Mouse (Mus musculus) neural tube, embryonic 14.5 days (tissue): Measurements from ENCODE around the gene Yipf3. TPM values are rescaled to one million over a fixed set of nuclear protein-coding genes. Genes with fewer than 3 reads are reported as not detected.

Experiments
- ATAC-seq: fragments of 200-750 bp; cut with Nextera tagmentation; 2 replicates; pipeline ENCODE4 v1.8.0; 2017; ENCODE audit warnings: low read depth, mild to moderate bottlenecking, moderate TSS enrichment, moderate library complexity
- H3K27ac ChIP-seq: fragments of 300-500 bp; sonication (generic); 2 replicates; pipeline ENCODE4 v1.5.1; 2014; ENCODE audit warnings: low read depth, mild to moderate bottlenecking, control low read depth, low read length, moderate library complexity, mixed read lengths
- H3K27me3 ChIP-seq: fragments of 300-500 bp; sonication (generic); 2 replicates; pipeline ENCODE4 v1.6.1; 2014; ENCODE audit warnings: low read length; ENCODE audit not compliant: control insufficient read depth, insufficient read depth
- H3K36me3 ChIP-seq: fragments of 300-500 bp; sonication (generic); 2 replicates; pipeline ENCODE4 v1.6.1; 2014; ENCODE audit warnings: low read length, mixed read lengths; ENCODE audit not compliant: control insufficient read depth, insufficient read depth
- H3K4me1 ChIP-seq: fragments of 300-500 bp; sonication (generic); 2 replicates; pipeline ENCODE4 v1.6.1; 2014; ENCODE audit warnings: low read length; ENCODE audit not compliant: control insufficient read depth, insufficient read depth
- H3K4me2 ChIP-seq: fragments of 300-500 bp; sonication (generic); 2 replicates; pipeline ENCODE4 v1.6.1; 2014; ENCODE audit warnings: mild to moderate bottlenecking, low read depth, low read length, control low read depth
- H3K4me3 ChIP-seq: fragments of 300-500 bp; sonication (generic); 2 replicates; pipeline ENCODE4 v1.5.1; 2014; ENCODE audit warnings: low read depth, low read length, control low read depth, mixed read lengths
- H3K9ac ChIP-seq: fragments of 300-500 bp; sonication (generic); replicated peaks from 2 replicates; pipeline ENCODE4 v1.6.1; 2014; ENCODE audit warnings: low read depth, mild to moderate bottlenecking, control low read depth, low read length, mixed read lengths
- H3K9me3 ChIP-seq: fragments of 300-500 bp; sonication (generic); 2 replicates; pipeline ENCODE4 v1.6.1; 2016; ENCODE audit warnings: low read length; ENCODE audit not compliant: control insufficient read depth
- WGBS: fragments of 180-500 bp; shearing (Covaris S2); extraction: QIAGEN DNeasy Blood & Tissue Kit; methylation state at CpG from one replicate; pipeline ENCODE4 v1.1.7; 2014; 5-methylcytosine and 5-hydroxymethylcytosine counted together
- polyA plus RNA-seq: library from polyadenylated mRNA; unstranded; fragments of >200 nt; fragmentation: Nextera tagmentation; extraction: Ambion mirVana; gene quantifications from 2 replicates; pipeline ENCODE4 v1.2.1, GENCODE M21; 2014

Yipf3 gene
- polyA plus RNA-seq, 1 experiment from 2014 or later = 91.5 TPM

DNA sequence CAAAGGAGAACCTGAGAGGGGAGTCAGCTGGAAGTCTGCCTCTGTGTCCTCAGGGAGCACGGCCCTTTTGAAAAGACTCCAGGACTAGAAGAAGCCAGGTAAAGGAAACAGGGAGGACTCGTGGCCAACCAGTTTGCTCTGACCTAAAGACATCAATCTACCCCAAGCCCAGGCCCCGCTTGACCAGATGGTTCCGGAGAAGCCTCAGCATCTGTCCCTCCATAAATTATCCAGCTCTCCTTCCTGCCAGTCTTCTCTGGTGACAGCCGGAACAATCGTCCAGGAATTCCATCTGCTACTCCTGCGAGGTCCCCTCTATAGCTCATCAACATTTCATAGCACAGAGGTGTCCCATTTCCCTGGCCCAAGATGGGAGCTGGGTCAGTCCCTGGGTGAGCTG lies 36.8 kb downstream of the Yipf3 start:
- 33% methylated on average over 7 of the region's 7 CpGs for WGBS

DNA sequence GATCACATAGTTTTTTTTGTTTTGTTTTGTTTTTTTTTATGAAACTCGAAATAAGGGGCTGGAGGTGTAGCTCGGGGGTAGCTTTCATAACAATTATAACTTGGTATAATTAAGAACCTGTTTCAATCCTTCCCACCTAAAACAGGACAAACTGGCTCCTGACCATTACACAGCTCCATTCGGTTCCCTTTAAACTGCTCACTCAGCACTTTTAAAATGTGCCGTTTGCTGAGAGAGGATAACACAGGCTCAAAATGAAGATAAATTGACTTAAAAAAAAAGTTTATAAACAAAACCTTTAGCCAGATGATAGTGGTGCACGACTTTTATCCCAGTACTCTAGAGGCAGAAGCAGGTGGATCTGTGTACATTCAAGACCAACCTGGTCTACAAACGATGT lies 37.5 kb downstream of the Yipf3 start:
- ATAC-seq = no peak
- Histone ChIP-seq H3K4me2 (no peak overlapping the region), H3K4me1 (peaks cover 4% of the 10 kb centered on the region; the same call in 1 of the 2 replicates), H3K4me3 (no peak overlapping the region), H3K36me3 (no peaks in the 10 kb centered on the region), H3K9ac (no peak overlapping the region), H3K9me3 (no peaks in the 10 kb centered on the region), H3K27ac (no peak overlapping the region), H3K27me3 (no peaks in the 10 kb centered on the region)
- 77% methylated on average over 6 of the region's 6 CpGs for WGBS

More for the DNA sequence above, 36.8 kb downstream of the Yipf3 start:
- Histone ChIP-seq H3K36me3 (no peaks in the 10 kb centered on the region), H3K9me3 (no peaks in the 10 kb centered on the region), H3K27me3 (no peaks in the 10 kb centered on the region), H3K27ac (no peak overlapping the region), H3K4me3 (no peak overlapping the region), H3K4me1 (peaks cover 4% of the 10 kb centered on the region; the same call in 1 of the 2 replicates), H3K9ac (no peak overlapping the region), H3K4me2 (no peak overlapping the region)
- ATAC-seq = no peak

DNA sequence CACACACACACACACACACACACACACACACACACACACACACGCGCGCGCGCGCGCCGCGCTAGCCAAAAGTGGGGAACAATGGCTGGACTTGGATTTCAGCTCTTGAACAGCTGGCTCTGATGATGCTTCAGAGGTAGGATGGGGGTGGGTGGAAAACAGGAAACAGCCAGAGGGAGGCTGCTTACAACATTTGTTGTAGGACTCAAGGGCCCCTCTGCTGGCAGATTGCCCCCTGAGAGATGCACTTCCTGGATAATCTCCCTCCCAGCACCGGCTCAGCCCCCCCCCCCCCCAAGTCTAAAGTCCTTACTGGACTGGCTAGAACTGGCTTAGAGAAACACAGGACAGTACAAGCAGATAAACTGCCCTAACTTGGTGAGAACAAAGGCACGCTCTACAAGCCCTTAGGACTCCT lies 39.8 kb downstream of the Yipf3 start:
- whole genome bisulfite sequencing = 78% methylated on average over 11 of the region's 11 CpGs
- H3K27ac ChIP-seq = no peak overlapping the region
- no peak overlapping the region for H3K9ac ChIP-seq
- H3K4me2 ChIP-seq = no peak overlapping the region
- no peak overlapping the region for H3K4me3 ChIP-seq
- ATAC-seq = no peak
- H3K9me3 ChIP-seq = no peaks in the 10 kb centered on the region
- H3K36me3 ChIP-seq = no peaks in the 10 kb centered on the region
- H3K27me3 ChIP-seq = no peaks in the 10 kb centered on the region
- no peaks in the 10 kb centered on the region for H3K4me1 ChIP-seq

DNA sequence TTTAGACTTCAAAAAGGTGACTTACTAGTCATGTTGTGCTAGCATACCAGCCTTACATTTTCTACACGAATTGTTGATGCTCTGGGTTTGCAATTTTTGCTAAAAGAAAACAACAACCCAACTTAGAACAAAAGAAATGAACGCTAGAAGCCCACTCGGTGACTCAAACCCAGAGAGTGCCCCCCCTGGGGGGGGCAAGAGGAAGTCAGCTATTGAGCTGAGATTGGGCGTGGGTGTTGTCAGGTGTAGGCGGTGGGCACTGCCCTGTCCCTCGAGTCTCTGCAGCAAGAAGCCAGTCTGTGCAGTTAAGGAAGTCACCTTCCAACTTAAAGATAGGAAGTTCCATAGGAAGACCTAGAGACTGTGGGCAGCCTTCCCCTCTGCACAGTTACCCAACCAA lies 48.7 kb downstream of the Yipf3 start:
- H3K36me3 ChIP-seq = no peaks in the 10 kb centered on the region
- peaks cover 13% of the 10 kb centered on the region for H3K27me3 ChIP-seq
- 40% methylated on average over 6 of the region's 6 CpGs for WGBS
- H3K27ac ChIP-seq = peak overlapping the region; percentile 71; the same call in 1 of the 2 replicates
- H3K4me3 ChIP-seq = peak overlapping the region; percentile 61; the same call in 1 of the 2 replicates
- peaks cover 10% of the 10 kb centered on the region; the same call in 1 of the 2 replicates for H3K4me1 ChIP-seq
- peak overlapping the region; percentile 86; the same call in 1 of the 2 replicates for H3K4me2 ChIP-seq
- H3K9me3 ChIP-seq = no peaks in the 10 kb centered on the region
- ATAC-seq = no peak
- H3K9ac ChIP-seq = peak overlapping the region; percentile 64; the same call in 1 of the 2 replicates

DNA sequence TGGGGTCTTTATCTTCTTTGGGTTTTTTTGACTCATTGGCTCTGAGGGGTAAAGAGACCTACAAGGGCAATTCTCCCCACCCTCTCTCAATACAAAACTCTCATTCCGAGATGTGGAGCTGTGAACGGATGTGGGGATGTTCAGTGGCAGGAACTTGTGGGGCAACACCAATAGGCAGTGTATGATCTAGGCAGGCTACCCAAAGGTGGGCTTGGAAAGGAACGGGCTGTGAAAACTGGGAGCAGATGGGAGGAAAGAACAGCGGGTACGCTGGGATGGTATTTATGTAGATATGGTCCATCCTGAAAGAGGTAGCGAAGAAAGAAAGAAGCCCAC lies 49.1 kb downstream of the Yipf3 start:
- ATAC-seq = peak; percentile 33
- no peaks in the 10 kb centered on the region for H3K36me3 ChIP-seq
- 10% methylated on average over 6 of the region's 6 CpGs for WGBS
- H3K4me1 ChIP-seq = peaks cover 10% of the 10 kb centered on the region; the same call in 1 of the 2 replicates
- H3K27me3 ChIP-seq = peaks cover 13% of the 10 kb centered on the region
- peak overlapping the region; percentile 64 for H3K9ac ChIP-seq
- H3K4me3 ChIP-seq = peak overlapping the region; percentile 61
- peak overlapping the region; percentile 86 for H3K4me2 ChIP-seq
- H3K9me3 ChIP-seq = no peaks in the 10 kb centered on the region
- peak overlapping the region; percentile 71; the same call in 1 of the 2 replicates for H3K27ac ChIP-seq

DNA sequence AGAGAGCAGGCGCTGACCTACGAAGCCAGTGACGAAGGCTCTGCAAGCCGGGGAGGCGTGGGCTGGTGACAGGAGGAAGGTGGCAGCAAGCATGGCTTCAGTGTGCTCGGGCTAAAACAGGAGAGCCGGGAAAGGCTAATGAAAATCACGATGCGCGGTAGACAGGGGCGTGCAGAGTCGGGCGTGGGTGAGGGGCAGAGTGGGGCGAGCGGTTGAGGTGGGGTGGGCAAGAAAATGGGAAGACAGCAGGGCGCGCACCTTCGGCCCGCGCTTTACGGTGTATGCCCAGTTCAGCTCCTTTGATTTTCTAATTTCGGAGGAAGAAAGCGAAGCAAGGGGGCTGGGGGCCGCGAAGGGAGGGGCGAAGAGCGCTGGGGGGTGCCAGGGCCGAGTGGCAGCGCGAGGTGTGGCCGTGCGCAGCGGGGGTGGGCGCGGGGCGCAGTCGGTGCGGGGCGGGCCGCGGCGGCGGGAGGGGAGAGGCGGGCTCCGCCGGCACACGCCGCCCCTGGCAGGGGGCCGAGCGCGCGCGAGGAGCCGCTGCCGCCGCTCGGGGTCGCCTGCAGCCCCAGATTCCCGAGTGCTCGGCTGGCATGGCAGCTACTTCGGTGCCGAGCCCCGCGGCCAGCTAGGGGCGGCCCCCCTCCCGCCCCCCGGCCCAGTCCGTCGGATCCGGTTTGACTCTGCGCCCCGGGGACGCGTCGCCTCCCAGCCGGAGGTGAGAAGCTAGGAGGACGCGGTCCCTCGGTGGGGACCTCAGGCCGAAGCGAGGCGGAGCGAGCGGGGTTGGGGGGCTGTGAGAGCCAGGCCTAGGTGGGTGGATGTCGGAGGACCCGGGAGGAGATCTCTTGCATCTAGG lies 49.7 kb downstream of the Yipf3 start, which contains the start of gene Dlk2:
Gene Dlk2 (plus strand): TSS at position 58 of the 856 bp plus-strand sequence.
- under 1% methylated on average over 67 of the region's 86 CpGs for WGBS
- Histone ChIP-seq H3K4me1 (peaks cover 10% of the 10 kb centered on the region; the same call in 1 of the 2 replicates), H3K9ac (peak within 1 kb of the TSS; percentile 64), H3K9me3 (no peaks in the 10 kb centered on the region), H3K27me3 (peaks cover 13% of the 10 kb centered on the region), H3K4me3 (peak within 1 kb of the TSS; percentile 61), H3K4me2 (peak within 1 kb of the TSS; percentile 86), H3K27ac (peak within 1 kb of the TSS; percentile 71), H3K36me3 (no peaks in the 10 kb centered on the region)
- ATAC-seq = peak; percentile 67

DNA sequence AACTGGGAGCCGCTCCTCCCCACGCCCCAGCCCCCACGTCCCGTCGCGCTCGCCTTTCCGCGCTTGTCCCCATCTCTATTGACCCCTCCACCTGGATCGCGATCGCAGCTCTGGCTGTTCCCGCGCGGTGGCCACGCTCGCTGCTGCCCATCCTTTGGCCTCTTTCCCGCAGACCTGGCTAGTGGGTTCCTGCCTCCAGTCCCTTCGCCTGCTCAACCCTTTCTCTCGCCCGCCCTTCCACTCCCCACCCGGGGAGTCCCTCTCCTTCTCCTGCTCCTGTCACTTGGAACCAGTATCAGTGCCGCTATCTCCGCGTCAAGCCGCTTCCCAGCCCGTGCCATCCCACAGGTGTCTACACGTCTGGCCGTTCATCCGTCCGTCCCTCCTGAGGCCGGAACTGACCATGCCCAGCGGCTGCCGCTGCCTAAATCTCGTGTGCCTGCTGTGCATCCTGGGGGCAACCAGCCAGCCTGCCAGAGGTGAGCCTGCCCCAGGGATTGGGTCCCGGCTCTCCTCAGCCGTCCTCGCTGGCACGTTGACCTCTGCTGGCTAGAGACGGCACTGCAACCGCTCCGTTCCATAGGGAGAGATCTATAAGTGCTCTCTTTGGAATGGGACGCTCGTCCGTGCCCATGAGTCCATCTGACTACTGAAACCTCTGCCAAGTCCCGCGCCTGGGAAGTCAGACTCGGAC lies 50.5 kb downstream of the Yipf3 start:
- Histone ChIP-seq H3K27ac (peak overlapping the region; percentile 71), H3K27me3 (peaks cover 13% of the 10 kb centered on the region), H3K4me1 (peaks cover 10% of the 10 kb centered on the region; the same call in 1 of the 2 replicates), H3K4me3 (peak overlapping the region; percentile 61), H3K9me3 (no peaks in the 10 kb centered on the region), H3K4me2 (peak overlapping the region; percentile 86), H3K9ac (peak overlapping the region; percentile 64), H3K36me3 (peaks cover 2% of the 10 kb centered on the region; the same call in 1 of the 2 replicates)
- WGBS = 0% methylated on average over 45 of the region's 48 CpGs
- ATAC-seq = peak; percentile 87

DNA sequence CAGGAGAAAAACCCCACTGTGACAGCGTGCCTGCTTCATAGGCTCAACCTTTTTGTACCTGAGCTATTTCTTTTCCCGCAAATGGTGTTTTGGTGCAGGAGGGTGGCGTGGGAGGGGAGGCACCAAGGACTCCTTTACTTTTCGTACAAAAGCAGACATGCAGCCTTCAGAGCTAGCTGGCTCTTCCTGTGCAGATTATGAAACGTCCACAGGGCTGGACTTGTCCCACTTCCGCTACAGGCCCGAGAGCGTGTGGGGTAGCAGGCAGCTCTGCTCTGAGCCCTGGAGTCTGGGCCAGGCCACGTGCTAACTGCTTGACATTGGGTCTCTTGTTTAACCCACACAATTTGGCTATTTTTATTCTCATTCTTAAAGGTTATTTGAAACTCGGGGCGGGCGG lies 54.0 kb downstream of the Yipf3 start:
- H3K4me1 ChIP-seq = peaks cover 10% of the 10 kb centered on the region; the same call in 1 of the 2 replicates

More for the DNA sequence above, 54.0 kb downstream of the Yipf3 start:
- Histone ChIP-seq H3K27me3 (peaks cover 2% of the 10 kb centered on the region; the same call in 1 of the 2 replicates), H3K36me3 (peaks cover 13% of the 10 kb centered on the region; the same call in 1 of the 2 replicates), H3K4me3 (no peak overlapping the region), H3K4me2 (no peak overlapping the region), H3K9me3 (no peaks in the 10 kb centered on the region), H3K9ac (no peak overlapping the region), H3K27ac (no peak overlapping the region)
- 81% methylated on average over 12 of the region's 12 CpGs for WGBS
- ATAC-seq = no peak
